Mouse (Mus musculus) lung, postnatal 14 days (tissue): ENCODE measurements around the gene Helz.
"Not testable (repeated sequence)": the region's sequence is repeated elsewhere in the genome, so short reads cannot be mapped to it uniquely, and the experiment has no call there.

ENCODE experiments used
- DNase-seq: peaks from one replicate; pipeline ENCODE4 v3.0.0; 2021

Helz gene

DNA sequence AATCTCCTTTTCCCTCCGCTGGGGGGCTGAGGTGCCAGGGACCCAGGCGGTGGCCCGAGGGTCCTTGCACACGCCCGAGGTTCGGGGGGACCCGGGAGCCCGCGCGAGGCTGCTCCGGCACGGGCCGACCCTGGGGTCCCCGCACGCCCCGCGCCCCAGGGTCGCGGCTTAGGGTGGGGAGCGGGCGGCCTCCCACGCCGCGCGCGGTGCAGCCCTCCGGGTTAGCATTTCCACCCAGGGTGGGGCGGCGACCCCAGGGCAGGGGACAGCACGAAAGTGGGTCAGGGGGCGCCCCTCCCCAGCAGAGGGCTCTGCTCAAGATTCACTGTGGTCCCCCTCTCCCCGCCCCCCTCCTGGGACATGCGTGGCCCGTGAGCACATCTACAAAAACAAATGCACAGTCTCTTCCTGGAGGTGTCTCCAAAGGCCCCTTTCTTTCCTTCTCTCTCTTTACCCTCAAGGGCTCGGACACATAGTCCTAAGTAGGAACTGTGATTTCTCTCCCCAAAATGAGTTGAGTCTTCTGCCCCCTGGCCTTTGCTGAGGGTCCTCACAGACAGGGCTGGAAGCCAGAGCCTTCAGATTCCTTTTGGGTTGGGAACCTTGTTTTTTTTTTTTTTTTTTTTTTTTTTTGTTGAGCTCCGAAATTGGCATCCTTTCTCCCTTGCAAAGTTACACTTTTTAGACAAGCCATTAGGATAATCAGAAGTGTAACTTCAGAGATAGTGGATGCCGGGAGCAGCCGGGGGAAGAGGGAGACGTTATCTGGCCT lies 660 bp downstream of the Helz start:
- DNase-seq = peak; percentile 19

DNA sequence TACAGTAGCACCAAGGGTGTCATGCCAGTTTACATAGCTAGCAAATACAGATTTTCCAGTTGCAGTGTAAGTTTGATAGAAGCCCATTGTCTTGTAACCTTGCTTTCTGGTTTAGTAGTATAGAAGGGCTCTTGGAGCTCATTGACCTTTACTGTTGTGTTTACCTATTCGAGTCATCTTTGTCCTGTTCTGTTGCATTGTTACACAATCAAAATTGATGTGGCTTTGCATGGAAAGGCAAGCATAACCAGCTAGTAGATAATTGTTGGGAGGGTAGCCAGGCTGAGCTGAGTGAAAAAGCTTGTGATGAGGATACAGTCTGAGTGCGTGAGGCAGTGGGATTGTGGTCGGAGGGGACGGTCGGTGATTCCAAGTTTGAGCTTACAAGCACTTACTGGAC lies 12.1 kb downstream of the Helz start:
- no peak for DNase-seq

DNA sequence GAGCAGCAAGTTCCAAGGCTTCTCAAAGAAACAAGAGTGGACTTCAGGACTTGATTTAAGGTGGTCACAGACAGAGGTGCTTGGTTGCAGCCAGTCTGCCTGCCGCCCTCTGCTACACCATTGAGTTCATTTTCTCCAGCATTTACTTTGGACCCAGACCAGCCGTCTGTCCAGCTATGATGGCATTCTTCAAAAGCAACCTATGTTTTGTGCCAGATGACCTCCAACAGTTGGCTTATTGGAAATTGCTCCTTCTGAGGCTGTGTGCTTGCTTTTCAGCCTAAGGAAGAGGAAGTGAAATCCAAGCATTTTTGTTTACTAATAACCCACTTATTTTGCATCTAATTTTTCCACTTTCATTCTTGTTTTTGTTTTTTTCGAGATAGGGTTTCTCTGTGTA lies 19.7 kb downstream of the Helz start:
- DNase-seq = no peak

DNA sequence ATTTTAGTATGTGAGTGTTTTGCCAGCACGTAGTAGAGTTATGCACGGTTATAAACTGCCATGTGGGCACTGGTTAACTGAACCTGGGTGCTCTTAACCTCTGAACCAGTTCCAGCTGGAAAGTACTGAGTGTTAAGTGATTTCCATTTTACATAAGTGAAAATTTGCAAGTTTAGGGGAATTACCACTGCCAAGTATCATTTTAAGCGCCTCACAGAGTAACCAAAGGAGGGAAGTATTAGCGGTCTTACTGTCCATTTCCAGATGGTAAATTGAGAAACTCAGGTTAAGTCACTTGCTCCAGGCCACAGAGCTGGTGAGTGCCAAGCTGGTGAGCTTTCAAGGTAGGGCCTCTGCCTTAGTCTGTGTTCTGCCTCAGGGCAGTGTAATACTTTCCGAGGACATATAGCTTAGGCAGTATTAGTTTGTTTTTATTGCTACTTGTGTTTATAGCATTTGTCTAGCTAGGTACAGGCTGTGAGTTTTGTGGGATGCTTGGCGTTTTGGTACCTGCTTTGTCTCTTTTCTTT lies 20.8 kb downstream of the Helz start:
- DNase-seq = no peak

DNA sequence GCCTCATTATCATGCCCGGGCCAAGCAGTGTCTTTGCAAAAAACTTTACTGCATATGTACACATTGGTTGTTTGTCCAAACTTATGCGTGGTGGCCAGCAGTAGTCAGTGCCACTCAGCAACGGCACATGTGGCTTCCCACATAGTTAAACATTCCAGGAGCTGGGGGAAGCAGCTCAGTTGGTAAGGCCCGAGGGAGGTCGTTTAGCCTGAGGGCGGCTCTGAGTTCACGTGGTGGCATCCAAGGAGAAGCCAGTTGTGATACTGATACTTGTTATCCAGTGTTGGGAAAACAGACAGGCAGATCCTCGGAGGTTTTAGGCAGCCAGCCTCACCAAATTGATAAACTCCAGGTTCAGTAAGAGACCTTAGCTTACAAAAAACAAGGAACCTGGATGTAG lies 23.2 kb downstream of the Helz start:
- DNase-seq = not testable (repeated sequence)

DNA sequence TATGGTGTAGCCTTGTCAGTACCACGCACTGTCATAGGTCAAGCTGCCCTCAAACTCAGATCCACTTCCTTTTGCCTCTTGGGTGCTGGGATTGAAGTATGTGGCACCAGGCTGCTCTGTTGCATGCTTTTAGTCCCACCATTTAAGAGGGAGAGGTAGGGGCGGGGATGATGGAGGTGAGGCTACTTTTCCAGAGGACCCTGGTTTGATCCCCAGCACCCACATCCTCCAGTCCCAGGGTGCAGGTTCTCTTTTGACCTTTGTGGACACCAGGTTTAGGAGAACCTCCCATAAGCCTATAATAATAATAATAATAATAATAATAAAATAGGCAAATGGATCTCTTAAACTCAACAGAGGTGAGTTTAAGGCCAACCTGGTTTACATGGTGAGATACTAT lies 23.6 kb downstream of the Helz start:
- no peak for DNase-seq

DNA sequence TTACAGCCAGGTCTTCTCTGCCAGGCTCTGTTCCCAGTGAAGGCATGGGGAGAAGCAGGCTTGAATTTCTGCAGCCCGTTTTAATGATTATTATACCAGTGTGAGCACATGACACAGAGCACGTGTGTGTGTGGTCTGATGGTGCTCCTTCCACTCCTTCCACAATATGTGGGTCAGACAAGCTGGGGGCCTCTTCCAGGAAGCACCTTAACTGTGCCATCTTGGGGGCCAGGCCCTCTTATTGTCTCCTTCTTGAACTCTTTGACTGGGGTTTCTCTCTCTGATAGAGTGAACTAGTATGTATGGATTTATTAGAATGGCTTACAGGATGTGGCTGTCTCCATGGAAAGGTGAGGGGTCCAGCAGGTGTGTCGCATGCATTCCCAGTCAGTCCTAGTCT lies 24.8 kb downstream of the Helz start:
- no peak for DNase-seq

DNA sequence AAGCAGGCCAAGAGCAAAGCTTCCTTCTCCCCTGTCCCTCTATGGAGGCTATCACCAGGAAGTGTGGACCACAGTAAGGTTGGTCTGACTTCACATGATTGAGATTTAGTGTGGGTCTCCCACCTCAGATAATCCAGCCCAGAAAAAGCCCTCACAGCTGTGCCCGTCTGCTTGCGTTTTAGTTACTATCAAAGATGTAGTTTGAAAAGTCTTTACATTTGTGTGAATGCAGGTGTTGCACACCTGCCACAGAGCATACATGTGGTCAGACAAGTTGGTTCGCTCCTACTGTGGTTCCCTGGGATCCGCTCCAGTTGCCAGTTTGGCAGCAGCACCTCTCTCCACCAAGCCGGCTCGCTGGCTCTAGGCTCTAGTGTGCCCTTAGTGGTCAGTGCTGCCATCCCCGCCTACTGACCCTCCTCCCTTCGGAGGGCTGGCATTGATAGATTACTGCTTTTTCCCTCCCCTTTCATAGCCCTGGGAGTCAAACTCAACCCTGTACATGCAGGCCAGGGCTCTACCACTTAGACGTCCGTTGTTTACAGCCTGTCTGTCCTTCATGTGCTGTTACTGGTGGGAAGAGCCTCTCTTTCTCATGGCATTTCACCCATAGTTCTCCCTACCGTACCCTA lies 25.4 kb downstream of the Helz start:
- peak; percentile 29 for DNase-seq

DNA sequence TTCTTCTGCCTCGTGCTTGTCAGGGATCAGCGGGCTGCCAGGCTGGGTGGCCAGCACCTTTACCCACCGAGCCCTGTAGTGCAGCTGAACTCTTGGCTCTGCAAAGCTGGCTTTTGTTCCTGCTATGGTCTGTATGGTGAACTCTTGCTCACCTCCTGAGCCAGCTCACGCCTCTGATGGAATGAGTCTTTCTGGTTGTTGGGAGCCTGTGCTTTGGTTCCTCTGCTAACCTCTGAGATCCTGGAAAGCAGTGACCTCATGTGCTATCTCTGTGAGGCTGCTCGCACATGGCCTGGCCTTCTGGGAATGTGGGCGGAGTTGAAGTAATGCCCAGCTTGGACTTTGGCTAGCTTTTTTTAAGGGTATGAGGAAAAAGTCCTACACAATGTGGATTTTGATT lies 26.1 kb downstream of the Helz start:
- peak; percentile 33 for DNase-seq

DNA sequence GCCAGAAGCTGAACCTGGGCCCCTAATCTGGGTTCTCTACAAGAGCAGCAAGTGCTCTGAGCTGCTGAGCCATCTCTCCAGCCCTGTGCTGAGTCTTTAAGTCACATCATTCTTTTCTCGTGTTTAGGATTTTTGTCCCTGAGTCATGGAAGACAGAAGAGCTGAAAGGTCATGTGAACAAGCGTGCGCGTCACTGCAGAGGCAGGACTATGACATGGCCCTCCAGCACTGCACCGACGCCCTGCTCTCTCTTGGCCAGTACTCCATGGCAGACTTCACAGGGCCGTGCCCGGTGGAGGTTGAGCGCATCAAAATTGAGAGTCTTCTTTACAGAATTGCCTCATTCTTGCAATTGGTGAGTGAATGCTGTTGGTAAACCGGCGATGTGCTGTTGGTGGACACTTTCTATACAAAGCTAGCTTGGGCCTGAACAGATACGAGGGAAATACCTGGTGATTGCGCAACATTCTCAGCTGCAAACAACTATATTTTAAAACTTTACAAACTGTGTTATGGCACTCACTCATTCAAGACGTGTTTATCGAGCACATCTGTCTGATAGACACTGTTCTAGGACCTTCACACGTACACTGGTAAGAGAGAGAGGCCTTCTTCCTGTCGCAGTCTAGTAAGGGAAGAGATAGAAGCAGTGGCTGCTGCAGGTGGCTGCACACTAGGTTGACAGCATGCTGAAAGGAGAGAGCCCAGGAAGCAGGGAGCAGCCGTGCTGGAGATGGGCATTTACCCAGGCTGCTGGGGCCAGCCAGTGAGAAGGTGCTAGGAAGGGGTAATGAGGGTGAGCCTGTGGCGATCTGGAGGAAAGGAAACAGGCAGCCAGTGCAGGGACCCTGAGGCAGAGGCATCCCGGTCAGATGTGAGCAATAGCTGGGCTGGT lies 27.3 kb downstream of the Helz start:
- DNase-seq = no peak

DNA sequence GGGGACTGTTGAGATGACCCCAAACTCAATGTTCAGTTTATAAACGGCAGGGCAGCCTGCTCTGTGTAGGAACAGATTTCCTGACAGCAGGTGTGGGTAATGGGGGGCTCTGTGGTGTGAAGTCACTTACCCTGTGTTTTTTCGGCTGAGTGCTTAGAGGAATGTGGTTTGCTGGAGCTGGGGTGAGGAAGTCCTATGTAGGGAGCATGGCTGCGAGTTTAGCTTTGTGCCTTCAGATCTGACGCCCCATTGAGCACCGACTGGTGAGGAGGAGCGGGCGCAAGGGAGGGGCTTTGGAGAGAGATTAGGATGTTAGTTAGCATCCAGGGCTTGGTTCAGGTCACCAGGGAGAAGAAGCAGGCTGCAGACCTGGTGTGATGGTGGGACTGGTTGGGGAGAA lies 28.5 kb downstream of the Helz start:
- DNase-seq = no peak

DNA sequence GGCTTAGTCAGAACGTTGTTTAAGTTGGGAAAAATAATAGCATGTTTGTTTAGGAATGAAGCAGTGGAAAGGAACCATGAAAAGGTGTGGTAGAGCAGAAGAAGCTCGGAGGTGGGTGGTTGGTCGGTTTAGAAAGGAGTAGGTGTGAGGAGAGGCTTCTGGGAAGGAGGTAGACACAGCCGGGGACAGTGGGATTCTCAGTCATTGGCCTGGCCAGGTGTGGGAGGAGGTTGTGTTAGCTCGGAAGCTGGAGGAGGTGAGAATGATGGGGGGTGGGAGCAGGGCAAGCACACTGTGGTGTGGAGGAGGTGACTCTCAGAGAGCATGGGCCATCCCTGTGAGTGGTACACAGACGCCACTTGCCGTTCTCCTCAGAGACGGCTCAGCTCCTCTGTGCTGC lies 29.7 kb downstream of the Helz start:
- no peak for DNase-seq

DNA sequence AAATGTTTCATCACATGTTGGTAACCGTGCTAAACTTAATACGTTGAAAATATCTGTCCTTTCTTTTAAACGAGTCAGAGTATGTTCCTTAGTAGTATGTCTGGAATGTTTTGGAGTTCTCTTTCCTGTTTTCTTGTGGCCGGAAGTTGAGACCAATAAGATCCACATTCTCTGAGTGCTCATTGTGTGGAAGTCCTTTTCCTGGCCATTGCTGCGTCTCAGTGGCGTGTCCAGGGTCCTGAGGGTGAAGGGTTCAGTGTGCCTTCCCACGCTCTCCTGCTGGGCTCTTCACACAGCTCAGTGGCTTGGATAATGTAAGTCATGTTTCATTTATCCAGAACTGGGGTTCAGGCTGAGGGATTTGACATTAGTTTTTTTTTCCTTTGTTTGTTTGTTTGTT lies 30.5 kb downstream of the Helz start:
- peak; percentile 23 for DNase-seq

DNA sequence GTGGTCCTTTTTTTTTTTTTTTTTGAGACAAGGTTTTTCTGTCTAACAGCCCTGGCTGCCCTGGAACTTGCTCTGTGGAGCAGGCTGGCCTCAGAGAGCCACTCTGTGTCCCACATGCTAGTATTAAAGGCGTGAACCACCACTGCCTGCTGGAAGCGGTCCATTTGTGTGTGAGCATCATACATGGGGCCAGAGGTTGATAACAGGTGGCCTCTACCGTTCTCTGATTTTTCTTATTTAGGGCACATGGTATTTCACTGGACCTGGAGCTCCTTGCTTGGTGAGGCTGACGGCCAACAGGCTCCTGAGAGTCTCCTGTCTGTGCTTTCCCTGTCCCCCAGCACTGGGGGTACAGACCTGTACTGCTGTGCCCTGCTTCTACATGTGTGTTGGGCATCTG lies 33.1 kb downstream of the Helz start:
- DNase-seq = no peak

DNA sequence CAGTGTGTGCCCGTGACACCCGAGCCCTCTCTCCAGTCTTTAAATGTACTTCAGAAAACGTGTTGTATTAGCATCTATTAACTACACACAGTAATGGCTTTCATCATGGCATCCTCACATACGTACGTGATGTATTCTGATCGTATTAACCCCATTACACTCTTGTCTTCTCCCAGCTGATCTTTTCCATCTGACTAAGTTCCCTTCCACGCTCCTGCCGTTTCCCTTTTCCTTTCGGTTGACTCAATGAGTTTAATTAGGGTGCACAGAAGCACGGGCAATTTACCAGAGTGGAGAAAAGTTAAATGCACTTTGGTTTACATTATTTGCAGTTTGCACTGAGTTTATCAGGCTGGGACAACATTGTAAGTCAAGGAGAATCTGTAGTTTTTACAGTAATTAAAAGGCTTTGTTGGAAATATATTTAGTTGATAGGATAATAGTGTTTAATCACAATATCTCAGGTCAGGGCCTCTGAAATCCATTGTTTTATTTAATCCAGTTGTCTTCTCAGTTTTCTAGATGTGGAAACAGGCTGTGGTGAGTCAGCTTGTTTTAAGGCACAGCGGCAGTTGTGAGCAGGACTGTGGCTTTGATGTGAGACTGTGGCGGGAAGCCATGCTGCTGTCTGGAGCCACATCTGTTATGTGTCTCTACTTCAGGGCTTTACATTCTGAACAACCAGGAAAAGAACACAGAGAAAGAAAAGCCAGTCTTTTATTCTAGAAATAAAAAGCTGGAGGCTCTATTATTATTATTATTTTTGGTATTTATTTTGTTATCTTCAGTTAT lies 37.1 kb downstream of the Helz start:
- no peak for DNase-seq

DNA sequence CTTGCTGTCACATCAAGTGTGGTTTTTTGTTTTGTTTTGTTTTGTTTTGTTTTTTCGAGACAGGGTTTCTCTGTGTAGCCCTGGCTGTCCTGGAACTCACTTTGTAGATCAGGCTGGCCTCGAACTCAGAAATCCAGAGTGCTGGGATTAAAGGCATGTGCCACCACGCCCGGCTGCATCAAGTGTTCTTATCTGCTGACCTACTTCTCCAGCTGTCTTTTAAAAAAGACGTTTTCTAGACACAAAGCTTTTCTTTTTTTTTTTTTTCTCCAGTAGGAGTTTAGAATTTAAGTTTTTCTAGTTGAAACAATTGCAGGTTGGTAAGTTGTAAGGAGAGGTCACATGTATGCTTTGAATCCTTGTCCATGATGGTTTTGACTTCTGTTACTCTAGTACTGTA lies 38.4 kb downstream of the Helz start:
- not testable (repeated sequence) for DNase-seq

DNA sequence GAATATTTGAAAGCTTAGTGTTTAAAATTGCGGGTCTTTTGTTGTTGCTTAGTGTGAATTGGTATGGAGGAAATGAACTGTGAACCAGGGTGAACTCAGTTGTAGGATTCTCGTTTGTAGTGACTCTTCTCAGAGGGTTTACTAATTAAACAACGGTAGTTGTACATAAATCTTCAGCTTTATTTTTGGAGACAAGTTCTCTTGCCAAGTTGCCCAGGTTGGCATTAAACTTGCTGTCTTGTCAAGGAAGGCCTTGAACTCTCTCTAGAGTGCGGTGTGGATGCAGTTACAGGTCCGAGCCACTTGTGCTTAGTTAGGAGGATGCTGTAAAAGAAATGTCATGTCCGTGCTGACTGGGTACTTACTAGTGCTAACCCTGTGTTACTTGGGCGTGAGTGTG lies 39.4 kb downstream of the Helz start:
- DNase-seq = no peak

DNA sequence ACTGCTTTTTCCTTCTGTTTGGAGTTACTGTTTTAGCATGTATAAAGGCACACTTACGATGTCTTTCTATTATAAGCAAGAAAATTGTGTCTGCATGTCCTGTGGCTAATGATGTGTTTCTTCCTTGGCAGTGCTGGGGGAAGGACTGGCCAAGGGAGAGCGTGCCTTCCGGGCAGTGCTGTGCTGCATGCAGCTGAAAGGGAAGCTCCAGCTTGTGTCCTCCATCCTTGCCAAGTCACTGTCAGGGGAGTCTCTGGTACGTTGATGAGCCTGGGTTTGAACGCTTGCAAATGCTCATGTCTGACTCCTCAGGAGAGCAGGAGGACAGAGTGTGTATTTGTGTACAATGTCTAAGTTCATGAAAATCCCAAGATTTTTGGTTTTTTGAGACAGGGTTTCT lies 44.8 kb downstream of the Helz start:
- DNase-seq = no peak

DNA sequence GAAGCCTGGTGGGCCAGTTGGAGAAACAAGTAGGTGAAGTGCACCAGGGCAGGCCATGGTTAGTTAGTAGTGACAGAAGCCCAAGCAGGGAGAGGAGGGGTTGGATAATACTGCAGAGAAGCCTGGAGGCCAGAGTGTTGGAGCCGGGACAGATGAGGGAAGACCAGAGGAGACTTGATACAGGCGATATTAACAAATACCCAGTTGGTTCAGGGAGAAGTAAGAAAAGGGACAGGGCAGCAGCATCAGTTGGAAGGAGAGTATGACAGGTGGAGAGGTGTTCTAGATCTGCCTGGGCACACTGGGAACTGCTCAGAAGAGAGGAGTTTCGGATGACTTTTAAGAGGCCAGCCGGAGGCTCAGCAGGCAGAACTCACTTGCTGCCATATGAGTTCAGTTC lies 49.7 kb downstream of the Helz start:
- no peak for DNase-seq

DNA sequence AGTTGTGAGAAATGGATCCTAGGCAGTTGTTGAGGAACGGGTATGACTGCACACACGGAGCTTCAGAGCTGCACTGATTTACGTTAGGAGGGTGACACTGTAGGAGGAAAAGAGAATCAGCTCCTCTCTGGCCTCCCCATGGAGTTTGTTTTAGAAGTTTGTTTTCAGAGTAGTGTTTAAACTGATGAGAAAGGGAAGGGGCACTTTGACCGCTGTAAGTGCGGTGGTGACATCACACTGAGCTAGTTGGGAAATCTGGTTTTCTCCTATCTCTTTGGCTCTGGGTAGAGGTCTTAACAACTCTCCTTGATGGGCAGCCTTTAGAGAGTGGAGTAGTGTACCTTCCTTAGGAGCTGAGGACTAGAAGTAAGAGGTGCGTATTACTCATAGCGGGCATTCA lies 58.0 kb downstream of the Helz start:
- DNase-seq = no peak

DNA sequence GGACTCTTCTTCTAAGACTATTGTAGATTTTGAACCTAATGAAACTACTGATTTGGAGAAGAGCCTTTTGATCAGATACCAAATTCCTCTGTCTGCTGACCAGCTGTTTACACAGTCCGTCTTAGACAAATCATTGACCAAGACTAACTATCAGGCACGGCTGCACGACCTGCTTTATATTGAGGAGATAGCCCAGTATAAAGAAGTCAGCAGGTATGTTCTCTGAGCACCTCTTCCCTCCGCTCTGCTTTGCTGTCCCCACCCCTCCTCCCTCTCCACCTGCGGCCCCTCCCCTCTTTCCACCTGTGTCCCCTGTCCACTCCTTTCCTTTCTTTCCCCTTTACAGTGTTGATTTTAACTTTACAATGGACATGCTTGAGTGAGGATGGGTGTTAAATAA lies 66.2 kb downstream of the Helz start:
- DNase-seq = no peak

DNA sequence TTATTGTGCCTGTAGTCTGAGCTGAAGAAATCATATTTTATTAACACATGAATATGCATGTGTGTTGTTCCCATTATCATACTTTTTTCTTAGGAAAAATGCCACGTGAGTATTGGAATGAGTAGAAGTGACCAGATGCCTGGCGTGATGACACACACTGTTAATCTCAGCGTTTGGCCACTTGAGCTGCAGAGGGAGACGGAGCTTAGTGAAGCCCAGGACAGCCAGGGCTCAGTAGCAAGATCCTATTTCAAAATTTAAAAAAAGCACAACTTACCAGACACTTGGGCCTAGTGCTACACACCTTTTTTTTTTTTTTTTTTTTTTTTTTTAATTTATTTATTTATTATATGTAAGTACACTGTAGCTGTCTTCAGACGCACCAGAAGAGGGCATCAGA lies 68.0 kb downstream of the Helz start:
- DNase-seq = no peak

DNA sequence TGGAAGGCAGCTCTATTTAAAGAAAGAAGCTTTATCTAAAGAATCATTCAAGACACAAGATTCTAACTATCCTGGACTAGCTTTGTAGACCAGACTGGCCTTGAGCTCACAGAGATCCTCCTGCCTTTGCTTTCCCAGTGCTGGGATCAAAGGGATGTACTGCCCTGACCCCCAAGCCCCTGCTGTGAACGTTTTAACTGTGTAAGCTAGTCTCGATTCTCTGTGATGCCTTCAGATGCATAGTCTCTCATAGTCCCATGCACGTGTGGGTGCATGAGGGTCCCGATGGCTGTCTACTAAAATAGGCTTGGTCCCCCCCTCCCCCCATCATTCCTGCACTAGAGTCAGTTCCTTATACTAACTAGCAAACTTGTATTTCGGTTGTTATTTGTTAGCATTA lies 70.2 kb downstream of the Helz start:
- DNase-seq = no peak
